Comparison of ENCODE assay signal across 10 mouse cellular contexts in genomic region chr13:99759256-99760044, GRCm38 (mm10).
DNase-seq lines count a peak whose midpoint lies in the region; ATAC-seq and TF ChIP-seq lines count a peak whose summit lies in the region.
"Had no signal": no experiment of that assay in that cellular context is flagged by ENCODE, and none has a peak within 500 bp of the region (broad histone marks: within the 10 kb centered on the region; RNA-seq: fewer than 3 reads in every experiment).

No protein-coding gene starts in this region.

- DNase-seq in cerebellum, postnatal 10 days = peak; percentile 48 to 62
- no peak for DNase-seq in cerebellum, adult 8-10 months
- peak; percentile 65 for DNase-seq in lung, embryonic 14.5 days
- no peak for DNase-seq in lung, postnatal 10 days
- no peak for DNase-seq in adrenal gland, postnatal 4 days (ENCODE audit: low spot score in 2 of 2)
- no peak for DNase-seq in urinary bladder, postnatal 4 days (ENCODE audit: low spot score in 2 of 2)
- no peak for DNase-seq in adrenal gland, postnatal 25 days

- no peaks in the 10 kb centered on the region for H3K36me3 ChIP-seq in lung, embryonic 14.5 days (ENCODE audit: insufficient read depth)
- no peaks in the 10 kb centered on the region for H3K36me3 ChIP-seq in midbrain, embryonic 12.5 days
- H3K36me3 ChIP-seq: heart, embryonic 15.5 days had no signal

- no peak overlapping the region for H3K9ac ChIP-seq in lung, embryonic 14.5 days
- no peak overlapping the region for H3K9ac ChIP-seq in midbrain, embryonic 12.5 days (replicated peaks)
- H3K9ac ChIP-seq: heart, embryonic 15.5 days; liver, embryonic 14.5 days had no signal

- H3K27me3 ChIP-seq in lung, embryonic 14.5 days (ENCODE audit: insufficient read depth, low read length) = no peaks in the 10 kb centered on the region
- no peaks in the 10 kb centered on the region for H3K27me3 ChIP-seq in midbrain, embryonic 12.5 days
- H3K27me3 ChIP-seq: heart, embryonic 15.5 days had no signal

- H3K4me2 ChIP-seq in lung, embryonic 14.5 days = no peak overlapping the region
- H3K4me2 ChIP-seq in midbrain, embryonic 12.5 days (replicated peaks) = no peak overlapping the region
- H3K4me2 ChIP-seq: heart, embryonic 15.5 days had no signal

- H3K4me3 ChIP-seq in lung, embryonic 14.5 days (ENCODE audit: low read depth, low read length) = no peak overlapping the region
- H3K4me3 ChIP-seq in midbrain, embryonic 12.5 days = no peak overlapping the region
- H3K4me3 ChIP-seq: heart, embryonic 15.5 days had no signal

- no peak for TF ChIP-seq CTCF in lung, embryonic 14.5 days (IDR thresholded peaks at IDR 0.05; ENCODE audit: low read depth)

- ATAC-seq in lung, embryonic 14.5 days (ENCODE audit: insufficient read depth) = no peak
- ATAC-seq in midbrain, embryonic 12.5 days (ENCODE audit: low FRiP score, low read depth) = 0 out of 2 replicates have a peak, but pooled peaks have one; percentile 16

- H3K27ac ChIP-seq in lung, embryonic 14.5 days (ENCODE audit: low read depth) = no peak overlapping the region
- H3K27ac ChIP-seq in midbrain, embryonic 12.5 days (replicated peaks) = no peak overlapping the region
- H3K27ac ChIP-seq: heart, embryonic 15.5 days; liver, embryonic 14.5 days had no signal

- no peaks in the 10 kb centered on the region for H3K4me1 ChIP-seq in lung, embryonic 14.5 days (ENCODE audit: insufficient read depth)
- peaks cover 8% of the 10 kb centered on the region; the same call in 1 of the 2 replicates for H3K4me1 ChIP-seq in midbrain, embryonic 12.5 days

- WGBS in lung, embryonic 14.5 days = 43% methylated on average over 10 of the region's 10 CpGs
- WGBS in midbrain, embryonic 12.5 days = 77% methylated on average over 10 of the region's 10 CpGs

- H3K9me3 ChIP-seq in lung, embryonic 14.5 days (ENCODE audit: low read depth, low read length) = no peaks in the 10 kb centered on the region
- H3K9me3 ChIP-seq in midbrain, embryonic 12.5 days = no peaks in the 10 kb centered on the region
- H3K9me3 ChIP-seq: heart, embryonic 15.5 days had no signal

Comparison
In these comparisons a context has a peak if more than half of its experiments do, and no peak if none do; other contexts are left out.
1. DNase-seq: peak in cerebellum, postnatal 10 days (2 of 2) and lung, embryonic 14.5 days (single experiment); none in cerebellum, adult 8-10 months (single experiment), lung, postnatal 10 days (single experiment), adrenal gland, postnatal 4 days (0 of 2), urinary bladder, postnatal 4 days (0 of 2) and adrenal gland, postnatal 25 days (single experiment).